Mouse (Mus musculus) naive thymus-derived CD4-positive, alpha-beta T cell, adult 2 months (primary cell): Measurements from ENCODE around the gene Olfr191.
"Not testable (repeated sequence)": the region's sequence is repeated elsewhere in the genome, so short reads cannot be mapped to it uniquely, and the experiment has no call there.

Experiments
- DNase-seq: peaks from one replicate; pipeline ENCODE4 v3.0.0-alpha.2; 2011; ENCODE audit warnings: low read depth

The Olfr191 gene

GRCm38 (mm10) chr16:59089722-59090121, at the start of gene Olfr191:
Olfr191 (minus strand) TSS chr16:59089822.
- not testable (repeated sequence) for DNase-seq

GRCm38 (mm10) chr16:59130740-59131139, 41.1 kb upstream of the Olfr191 start:
- no peak for DNase-seq

- DNase-seq, result no peak
These were observed 31.3 kb upstream of the Olfr191 start, which contains the start of gene Olfr194 for GRCm38 (mm10) chr16:59120969-59121368. Olfr194 (minus strand) TSS chr16:59121069.

GRCm38 (mm10) chr16:59111781-59112180, 22.2 kb upstream of the Olfr191 start, which contains the start of gene Olfr193:
Olfr193 (minus strand) TSS chr16:59111881.
- no peak for DNase-seq

- not testable (repeated sequence) for DNase-seq
These were observed 18.9 kb upstream of the Olfr191 start for GRCm38 (mm10) chr16:59108522-59108921.

GRCm38 (mm10) chr16:59105312-59105711, 15.7 kb upstream of the Olfr191 start:
- DNase-seq, result no peak

GRCm38 (mm10) chr16:59081113-59081512, 8.5 kb downstream of the Olfr191 start:
- DNase-seq, result not testable (repeated sequence)

GRCm38 (mm10) chr16:59077905-59078304, 11.7 kb downstream of the Olfr191 start, which contains the start of gene Olfr190:
Olfr190 (minus strand) TSS chr16:59078005.
- DNase-seq, result no peak

GRCm38 (mm10) chr16:59073520-59073919, 16.1 kb downstream of the Olfr191 start:
- DNase-seq, result no peak

GRCm38 (mm10) chr16:59071755-59072154, 17.9 kb downstream of the Olfr191 start:
- DNase-seq, result no peak

GRCm38 (mm10) chr16:59062411-59062810, 27.2 kb downstream of the Olfr191 start:
- not testable (repeated sequence) for DNase-seq

- not testable (repeated sequence) for DNase-seq
These were observed 40.3 kb downstream of the Olfr191 start for GRCm38 (mm10) chr16:59049286-59049685.

- no peak for DNase-seq
These were observed 40.8 kb downstream of the Olfr191 start for GRCm38 (mm10) chr16:59048860-59049259.

- no peak for DNase-seq
These were observed 42.0 kb downstream of the Olfr191 start for GRCm38 (mm10) chr16:59047579-59047978.

GRCm38 (mm10) chr16:59045835-59046234, 43.8 kb downstream of the Olfr191 start:
- no peak for DNase-seq

GRCm38 (mm10) chr16:59039710-59040109, 49.9 kb downstream of the Olfr191 start, which contains the start of gene Olfr187:
Olfr187 (minus strand) TSS chr16:59039767.
- DNase-seq, result no peak
